Mouse (Mus musculus): ENCODE measurements around the gene Olfr1055. TPM values are rescaled to one million over a fixed set of nuclear protein-coding genes. Genes with fewer than 3 reads are reported as not detected.

The Olfr1055 gene
- polyA plus RNA-seq, 1 experiment from 2014 or later = not detected

Other genes with a start within 250 kb of the Olfr1055 start
- not detected in 2 replicates for gene Olfr1039, start 214.4 kb downstream of the Olfr1055 start, polyA plus RNA-seq (2015; fragmentation: Nextera tagmentation; extraction: Ambion mirVana)
- not detected in 2 replicates for gene Olfr1040, start 203.6 kb downstream of the Olfr1055 start, polyA plus RNA-seq (2015; fragmentation: Nextera tagmentation; extraction: Ambion mirVana)
- gene Olfr1042, start 188.4 kb downstream of the Olfr1055 start, polyA plus RNA-seq (2015; fragmentation: Nextera tagmentation; extraction: Ambion mirVana) = not detected in 2 replicates
- not detected in 2 replicates for gene Olfr1043, start 182.8 kb downstream of the Olfr1055 start, polyA plus RNA-seq (2015; fragmentation: Nextera tagmentation; extraction: Ambion mirVana)
- not detected in 2 replicates for gene Olfr1044, start 172.5 kb downstream of the Olfr1055 start, polyA plus RNA-seq (2015; fragmentation: Nextera tagmentation; extraction: Ambion mirVana)
- not detected in 2 replicates for gene Olfr52, start 164.6 kb downstream of the Olfr1055 start, polyA plus RNA-seq (2015; fragmentation: Nextera tagmentation; extraction: Ambion mirVana)
- not detected in 2 replicates for gene Olfr1045, start 147.3 kb downstream of the Olfr1055 start, polyA plus RNA-seq (2015; fragmentation: Nextera tagmentation; extraction: Ambion mirVana)
- not detected in 2 replicates for gene Olfr1046, start 131.0 kb downstream of the Olfr1055 start, polyA plus RNA-seq (2015; fragmentation: Nextera tagmentation; extraction: Ambion mirVana)
- not detected in 2 replicates for gene Olfr1047, start 118.9 kb downstream of the Olfr1055 start, polyA plus RNA-seq (2015; fragmentation: Nextera tagmentation; extraction: Ambion mirVana)
- gene Olfr1048, start 110.0 kb downstream of the Olfr1055 start, polyA plus RNA-seq (2015; fragmentation: Nextera tagmentation; extraction: Ambion mirVana) = not detected in 2 replicates
- gene Olfr1049, start 92.0 kb downstream of the Olfr1055 start, polyA plus RNA-seq (2015; fragmentation: Nextera tagmentation; extraction: Ambion mirVana) = not detected in 2 replicates
- not detected in 2 replicates for gene Olfr1051, start 71.2 kb downstream of the Olfr1055 start, polyA plus RNA-seq (2015; fragmentation: Nextera tagmentation; extraction: Ambion mirVana)
- gene Olfr1052, start 57.8 kb downstream of the Olfr1055 start, polyA plus RNA-seq (2015; fragmentation: Nextera tagmentation; extraction: Ambion mirVana) = not detected in 2 replicates
- gene Olfr1053, start 35.0 kb downstream of the Olfr1055 start, polyA plus RNA-seq (2015; fragmentation: Nextera tagmentation; extraction: Ambion mirVana) = not detected in 2 replicates
- gene Olfr1054, start 14.9 kb downstream of the Olfr1055 start, polyA plus RNA-seq (2015; fragmentation: Nextera tagmentation; extraction: Ambion mirVana) = not detected in 2 replicates
- gene Olfr1056, start 12.2 kb upstream of the Olfr1055 start, polyA plus RNA-seq (2015; fragmentation: Nextera tagmentation; extraction: Ambion mirVana) = not detected in 2 replicates
- gene Olfr1057, start 28.1 kb upstream of the Olfr1055 start, polyA plus RNA-seq (2015; fragmentation: Nextera tagmentation; extraction: Ambion mirVana) = not detected in 2 replicates
- not detected in 2 replicates for gene Olfr1058, start 38.3 kb upstream of the Olfr1055 start, polyA plus RNA-seq (2015; fragmentation: Nextera tagmentation; extraction: Ambion mirVana)
- gene Olfr1061, start 63.8 kb upstream of the Olfr1055 start, polyA plus RNA-seq (2015; fragmentation: Nextera tagmentation; extraction: Ambion mirVana) = not detected in 2 replicates
- gene Olfr1062, start 76.5 kb upstream of the Olfr1055 start, polyA plus RNA-seq (2015; fragmentation: Nextera tagmentation; extraction: Ambion mirVana) = not detected in 2 replicates
- gene Olfr1065, start 100.3 kb upstream of the Olfr1055 start, polyA plus RNA-seq (2015; fragmentation: Nextera tagmentation; extraction: Ambion mirVana) = not detected in 2 replicates
- not detected in 2 replicates for gene Olfr1066, start 106.0 kb upstream of the Olfr1055 start, polyA plus RNA-seq (2015; fragmentation: Nextera tagmentation; extraction: Ambion mirVana)
- gene Olfr228, start 137.1 kb upstream of the Olfr1055 start, polyA plus RNA-seq (2015; fragmentation: Nextera tagmentation; extraction: Ambion mirVana) = not detected in 2 replicates
- gene Olfr1076, start 158.2 kb upstream of the Olfr1055 start, polyA plus RNA-seq (2015; fragmentation: Nextera tagmentation; extraction: Ambion mirVana) = not detected in 2 replicates
- not detected in 2 replicates for gene Olfr1079, start 192.2 kb upstream of the Olfr1055 start, polyA plus RNA-seq (2015; fragmentation: Nextera tagmentation; extraction: Ambion mirVana)
- gene Olfr1080, start 208.0 kb upstream of the Olfr1055 start, polyA plus RNA-seq (2015; fragmentation: Nextera tagmentation; extraction: Ambion mirVana) = not detected in 2 replicates
- not detected in 2 replicates for gene Olfr1082, start 248.7 kb upstream of the Olfr1055 start, polyA plus RNA-seq (2015; fragmentation: Nextera tagmentation; extraction: Ambion mirVana)